Mouse (Mus musculus): ENCODE data around the gene Cntfr. TPM values are rescaled to one million over a fixed set of nuclear protein-coding genes. Genes with fewer than 3 reads are reported as not detected.
"Not testable (repeated sequence)": the region's sequence is repeated elsewhere in the genome, so short reads cannot be mapped to it uniquely, and the experiment has no call there.

Cntfr gene
- polyA plus RNA-seq, 1 experiment: not detected

DNA sequence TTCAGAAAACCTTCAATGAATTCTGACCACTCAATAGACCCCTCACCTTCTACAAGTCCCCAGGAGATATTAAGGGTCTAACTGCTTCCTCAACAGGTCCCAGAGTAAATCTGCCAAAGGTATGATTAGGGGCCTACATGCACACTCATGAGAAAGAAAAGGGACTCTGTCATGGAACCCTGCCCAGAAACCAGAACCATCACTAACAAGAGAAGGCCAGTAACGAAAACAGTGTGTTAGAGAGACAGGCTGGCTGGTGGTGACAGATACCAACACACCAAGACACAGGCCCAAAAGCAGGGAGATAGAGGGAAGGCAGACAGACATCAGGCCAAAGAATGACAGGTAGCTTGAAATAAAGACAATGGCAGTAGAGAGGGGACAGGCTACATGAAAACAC lies 8.3 kb downstream of the Cntfr start:
- not testable (repeated sequence) for H3K4me1 ChIP-seq (ENCODE audit: control insufficient read depth, insufficient read depth, low read length); H3K4me3 ChIP-seq (ENCODE audit: insufficient read depth, low read length); H3K27ac ChIP-seq (ENCODE audit: insufficient read depth, low read depth, low read length)

DNA sequence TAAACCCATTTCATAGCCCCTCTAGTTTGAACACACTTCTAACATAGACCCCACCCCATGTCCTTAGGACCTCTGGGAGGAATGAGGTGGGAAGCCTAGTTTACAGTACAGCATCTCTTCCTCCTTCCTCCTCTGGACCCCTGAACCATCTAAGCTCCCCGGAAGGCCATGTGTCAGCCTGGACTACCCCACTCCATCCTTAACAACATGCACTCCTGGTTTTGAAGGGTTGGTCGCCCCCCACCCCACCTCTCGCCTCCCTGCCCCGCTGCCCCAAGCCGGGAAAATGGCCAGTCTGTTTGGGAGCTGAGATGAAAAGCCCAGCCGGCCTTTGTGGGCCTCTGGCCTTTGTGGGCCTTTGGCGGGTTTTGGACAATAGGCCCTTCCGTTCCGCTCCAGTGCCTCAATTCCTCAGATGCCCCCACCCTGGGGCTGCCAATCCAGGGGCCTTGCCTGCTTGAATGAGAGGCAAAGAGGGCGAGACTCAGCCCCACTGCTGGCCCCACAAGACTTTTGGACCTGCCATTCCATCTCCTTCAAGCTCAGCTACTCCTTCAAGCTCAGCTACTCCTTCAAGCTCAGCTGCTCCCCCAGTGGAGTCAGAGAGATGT lies 10.9 kb downstream of the Cntfr start:
- not testable (repeated sequence) for H3K4me3 ChIP-seq (ENCODE audit: insufficient read depth, low read length); H3K27ac ChIP-seq (ENCODE audit: insufficient read depth, low read depth, low read length); H3K4me1 ChIP-seq (ENCODE audit: control insufficient read depth, insufficient read depth, low read length)

DNA sequence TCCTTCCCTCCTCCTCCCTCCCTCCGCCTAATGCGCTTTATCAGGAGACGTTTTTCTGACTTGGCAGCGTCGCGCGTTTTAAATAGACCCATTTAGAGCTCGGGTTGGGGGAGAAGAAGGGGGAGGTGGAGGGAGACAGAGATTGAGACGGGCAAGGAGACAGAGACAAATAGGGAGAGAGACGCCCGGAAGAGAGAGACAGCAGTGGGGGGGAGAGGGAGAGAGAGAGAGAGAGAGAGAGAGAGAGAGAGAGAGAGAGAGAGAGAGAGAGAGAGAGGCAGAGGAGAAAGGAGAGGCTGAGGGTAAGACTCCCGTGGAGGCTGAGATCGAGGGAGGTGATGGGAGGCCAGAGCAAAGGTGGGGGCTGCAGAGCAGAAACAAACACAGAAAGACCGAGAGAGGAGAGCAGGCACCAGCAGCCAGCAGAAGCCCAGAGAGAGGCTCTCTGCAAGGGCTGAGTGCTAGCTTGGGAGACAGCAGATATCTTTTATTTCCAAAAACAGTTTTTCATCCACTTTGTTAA lies 11.9 kb downstream of the Cntfr start:
- H3K4me1 ChIP-seq (ENCODE audit: control insufficient read depth, insufficient read depth, low read length); H3K27ac ChIP-seq (ENCODE audit: insufficient read depth, low read depth, low read length); H3K4me3 ChIP-seq (ENCODE audit: insufficient read depth, low read length): not testable (repeated sequence)

DNA sequence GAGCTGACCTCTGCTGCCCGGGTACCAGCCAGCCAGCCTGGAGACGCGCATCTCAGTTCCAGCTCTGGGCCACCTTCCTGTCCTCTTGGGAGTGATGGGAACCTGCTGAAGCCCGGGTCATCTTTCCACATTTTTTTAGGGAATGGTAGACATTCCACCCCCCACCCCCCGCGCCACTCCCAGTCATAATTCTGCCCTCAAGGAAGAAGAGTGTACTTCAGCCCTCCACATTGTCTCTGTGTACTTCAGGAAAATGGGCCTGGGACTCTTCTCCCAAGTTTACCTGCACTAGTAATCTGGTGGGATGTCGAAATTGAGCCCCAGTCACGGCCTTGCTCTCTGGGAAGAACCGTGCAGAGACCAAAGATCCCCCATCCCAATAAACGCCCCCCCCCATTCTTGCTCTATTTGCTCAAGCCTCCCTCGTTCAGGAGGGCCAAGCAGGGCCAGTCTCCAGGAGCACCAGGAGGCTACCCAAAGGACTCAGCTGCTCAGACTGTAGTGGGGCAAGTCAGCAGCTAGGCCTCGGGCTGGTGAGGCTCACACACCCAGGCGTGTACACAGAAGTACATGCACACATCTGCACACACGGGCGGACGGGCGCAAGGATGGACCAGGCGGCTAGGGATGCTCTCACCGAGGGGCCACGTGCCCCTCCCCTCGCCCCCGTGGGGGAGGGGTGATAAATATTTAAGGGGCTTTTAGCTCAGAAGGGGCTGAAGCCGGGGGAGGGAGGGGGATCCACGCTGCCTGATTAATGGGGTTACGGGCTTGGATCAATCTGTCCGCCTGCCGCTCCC lies 12.6 kb downstream of the Cntfr start:
- H3K27ac ChIP-seq (ENCODE audit: insufficient read depth, low read depth, low read length); H3K4me1 ChIP-seq (ENCODE audit: control insufficient read depth, insufficient read depth, low read length); H3K4me3 ChIP-seq (ENCODE audit: insufficient read depth, low read length): not testable (repeated sequence)

DNA sequence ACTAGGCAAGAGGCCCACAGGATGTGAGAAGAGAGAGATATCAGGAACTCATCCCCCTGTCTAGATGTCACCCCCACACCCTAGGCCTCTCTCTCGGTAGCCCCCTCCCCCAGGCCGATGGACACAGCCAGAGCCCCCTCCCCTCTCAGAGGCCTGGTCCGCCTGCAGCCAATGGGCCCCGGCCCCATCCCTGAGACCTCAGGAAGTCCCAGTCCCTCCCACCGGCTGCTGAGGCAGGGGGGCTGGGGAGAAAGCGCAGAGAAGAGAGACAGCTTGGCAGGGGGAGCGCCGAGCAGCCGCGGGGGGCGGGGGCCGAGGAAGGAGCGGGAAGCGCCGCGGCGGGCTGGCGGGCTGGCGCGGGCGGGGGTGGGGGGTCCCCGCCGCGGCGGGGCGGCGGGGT lies 13.6 kb downstream of the Cntfr start:
- not testable (repeated sequence) for H3K27ac ChIP-seq (ENCODE audit: insufficient read depth, low read depth, low read length); H3K4me3 ChIP-seq (ENCODE audit: insufficient read depth, low read length); H3K4me1 ChIP-seq (ENCODE audit: control insufficient read depth, insufficient read depth, low read length)

DNA sequence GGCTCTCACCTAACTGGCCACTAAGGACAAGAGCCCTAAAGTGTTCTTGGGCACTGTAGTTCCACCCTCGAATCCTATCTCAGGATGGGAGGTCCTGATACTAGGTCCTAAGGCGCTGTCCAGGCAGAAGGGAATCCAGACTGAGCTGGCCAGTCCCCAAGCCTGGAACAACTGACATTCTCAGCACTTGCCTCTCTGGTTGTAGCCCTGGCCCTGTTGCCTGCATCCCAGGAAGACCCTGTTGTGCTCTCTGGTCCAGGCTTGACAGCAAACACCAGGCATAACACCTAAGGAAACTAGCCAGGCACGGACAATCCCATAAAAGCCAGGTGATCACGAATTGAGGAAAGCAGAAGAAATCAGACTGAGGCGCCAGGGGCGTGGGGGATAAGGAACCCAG lies 14.1 kb downstream of the Cntfr start:
- no peak overlapping the region for H3K27ac ChIP-seq (ENCODE audit: insufficient read depth, low read depth, low read length)
- no peak overlapping the region for H3K4me3 ChIP-seq (ENCODE audit: insufficient read depth, low read length)
- TF ChIP-seq POLR2A (IDR thresholded peaks at IDR 0.05; ENCODE audit: borderline replicate concordance, low read depth, low read length) (no peak), CTCF (IDR thresholded peaks at IDR 0.05; ENCODE audit: low read depth, low read length) (no peak)
- H3K4me1 ChIP-seq (ENCODE audit: control insufficient read depth, insufficient read depth, low read length): no peaks in the 10 kb centered on the region

DNA sequence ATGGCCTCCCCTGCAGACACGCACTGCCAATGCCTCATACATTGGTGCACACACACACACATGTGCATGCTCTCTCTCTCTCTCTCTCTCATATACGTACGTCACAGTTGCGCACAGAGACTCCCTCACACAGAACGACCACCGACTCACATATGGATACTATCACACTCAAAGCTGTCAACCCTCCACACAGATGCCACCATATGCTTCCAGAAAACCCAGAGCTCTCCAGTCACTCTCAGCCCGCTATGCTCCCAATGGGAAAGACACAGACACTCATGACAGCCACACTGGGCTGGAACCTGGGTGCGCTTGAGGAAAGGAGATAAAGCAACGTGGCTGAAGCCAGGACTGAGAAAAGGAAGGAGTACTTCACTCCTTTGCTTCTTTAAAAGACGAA lies 14.9 kb downstream of the Cntfr start:
- H3K27ac ChIP-seq (ENCODE audit: insufficient read depth, low read depth, low read length): no peak overlapping the region
- no peaks in the 10 kb centered on the region for H3K4me1 ChIP-seq (ENCODE audit: control insufficient read depth, insufficient read depth, low read length)
- H3K4me3 ChIP-seq (ENCODE audit: insufficient read depth, low read length): no peak overlapping the region
- no peak for TF ChIP-seq POLR2A (IDR thresholded peaks at IDR 0.05; ENCODE audit: borderline replicate concordance, low read depth, low read length)
- no peak for TF ChIP-seq CTCF (IDR thresholded peaks at IDR 0.05; ENCODE audit: low read depth, low read length)

DNA sequence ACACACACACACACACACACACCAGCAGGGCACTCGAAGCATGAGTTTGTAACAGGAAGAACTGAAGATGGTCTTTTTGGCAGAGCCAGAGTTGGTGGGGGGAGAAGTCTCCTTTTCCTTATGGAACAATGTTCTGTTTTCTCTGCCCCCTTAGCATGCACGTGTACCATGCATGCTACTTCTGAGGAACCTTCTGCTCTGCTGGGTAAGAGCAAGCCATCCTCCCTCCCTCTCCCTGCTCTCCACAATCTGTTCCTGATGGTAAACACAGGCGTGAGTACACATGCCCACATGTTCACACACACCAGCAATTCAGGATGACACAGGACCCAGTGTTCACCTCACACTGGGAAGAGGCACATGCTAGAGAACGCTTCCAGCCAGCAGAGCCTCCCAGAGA lies 15.7 kb downstream of the Cntfr start:
- no peak for TF ChIP-seq CTCF (IDR thresholded peaks at IDR 0.05; ENCODE audit: low read depth, low read length)
- no peak for TF ChIP-seq POLR2A (IDR thresholded peaks at IDR 0.05; ENCODE audit: borderline replicate concordance, low read depth, low read length)
- Histone ChIP-seq H3K27ac (ENCODE audit: insufficient read depth, low read depth, low read length) (no peak overlapping the region), H3K4me1 (ENCODE audit: control insufficient read depth, insufficient read depth, low read length) (no peaks in the 10 kb centered on the region), H3K4me3 (ENCODE audit: insufficient read depth, low read length) (no peak overlapping the region)

DNA sequence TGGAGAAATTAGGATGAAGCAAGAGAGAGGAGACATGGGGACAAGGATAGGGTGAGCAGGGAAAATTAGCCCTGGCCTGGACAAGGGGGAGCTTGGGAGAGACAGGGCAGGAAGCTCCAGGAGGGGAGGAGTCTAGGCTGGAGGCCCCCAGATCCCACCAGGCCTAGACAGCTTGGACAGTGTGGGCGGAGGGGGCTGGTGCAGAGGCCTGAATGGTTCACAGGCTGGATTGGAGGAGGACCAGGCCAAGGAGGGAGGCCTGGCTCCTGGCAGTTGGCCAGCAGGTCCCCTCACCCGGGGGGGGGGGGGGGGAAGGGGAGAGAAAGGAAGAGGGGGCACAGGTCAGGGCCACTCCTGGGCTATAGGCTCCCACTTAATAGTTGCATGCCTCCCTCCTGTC lies 17.6 kb downstream of the Cntfr start:
- no peak overlapping the region for H3K27ac ChIP-seq (ENCODE audit: insufficient read depth, low read depth, low read length)

DNA sequence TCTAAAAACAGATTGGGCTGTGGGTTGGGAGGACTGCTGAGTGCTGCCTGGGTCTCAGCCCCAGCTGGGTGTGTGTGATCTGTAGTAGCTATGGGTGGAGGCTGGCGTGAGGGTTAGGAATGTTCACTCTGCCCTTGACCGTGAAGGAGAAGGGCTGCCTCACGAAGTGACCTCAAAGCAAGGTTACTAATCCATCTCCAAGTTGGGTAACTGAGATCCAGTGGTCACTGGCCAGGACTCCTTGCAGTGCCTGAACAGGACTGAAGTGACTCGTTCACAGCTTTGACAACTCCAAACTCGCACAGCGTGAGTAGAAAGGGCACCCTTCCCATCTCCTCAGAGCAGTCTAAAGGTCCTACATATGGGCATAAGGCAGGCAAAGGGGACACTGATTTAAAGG lies 18.0 kb downstream of the Cntfr start:
- no peak for TF ChIP-seq POLR2A (IDR thresholded peaks at IDR 0.05; ENCODE audit: borderline replicate concordance, low read depth, low read length)
- TF ChIP-seq CTCF (IDR thresholded peaks at IDR 0.05; ENCODE audit: low read depth, low read length): no peak
- no peak overlapping the region for H3K4me3 ChIP-seq (ENCODE audit: insufficient read depth, low read length)
- H3K27ac ChIP-seq (ENCODE audit: insufficient read depth, low read depth, low read length): no peak overlapping the region
- no peaks in the 10 kb centered on the region for H3K4me1 ChIP-seq (ENCODE audit: control insufficient read depth, insufficient read depth, low read length)

More for the DNA sequence above, 17.6 kb downstream of the Cntfr start:
- Histone ChIP-seq H3K4me3 (ENCODE audit: insufficient read depth, low read length) (no peak overlapping the region), H3K4me1 (ENCODE audit: control insufficient read depth, insufficient read depth, low read length) (no peaks in the 10 kb centered on the region)
- TF ChIP-seq POLR2A (IDR thresholded peaks at IDR 0.05; ENCODE audit: borderline replicate concordance, low read depth, low read length): no peak
- no peak for TF ChIP-seq CTCF (IDR thresholded peaks at IDR 0.05; ENCODE audit: low read depth, low read length)

DNA sequence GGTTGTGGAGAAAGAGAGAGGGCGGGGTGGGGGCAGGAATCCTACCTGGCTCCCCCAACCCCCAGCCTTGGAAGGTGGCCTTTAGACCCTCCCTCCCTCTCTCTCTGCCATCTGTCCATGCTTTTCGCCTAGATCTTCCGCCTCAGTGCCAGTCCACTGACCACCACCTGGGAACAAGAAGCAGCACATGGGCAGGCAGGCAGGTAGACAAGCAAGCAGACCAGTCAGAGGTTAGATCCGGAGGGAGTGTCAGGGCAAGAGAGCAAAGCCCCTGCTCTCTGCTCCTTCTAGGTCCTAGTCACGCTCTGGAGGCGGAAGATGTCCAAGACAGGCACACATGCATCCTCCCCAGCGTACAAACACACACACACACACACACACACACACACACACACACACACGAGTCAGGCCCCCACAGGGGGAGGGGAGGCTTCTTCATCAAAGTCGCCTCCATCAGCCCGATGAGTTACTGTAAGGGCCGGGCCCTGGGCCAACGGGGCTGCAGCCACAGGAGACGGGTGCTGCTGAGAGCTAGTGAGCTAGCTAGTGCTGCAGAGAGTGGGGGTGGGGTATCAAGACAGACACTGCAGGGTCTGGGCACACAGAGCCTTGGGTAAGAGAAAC lies 19.8 kb downstream of the Cntfr start:
- H3K4me1 ChIP-seq (ENCODE audit: control insufficient read depth, insufficient read depth, low read length): no peaks in the 10 kb centered on the region
- H3K4me3 ChIP-seq (ENCODE audit: insufficient read depth, low read length): no peak overlapping the region
- no peak overlapping the region for H3K27ac ChIP-seq (ENCODE audit: insufficient read depth, low read depth, low read length)
- TF ChIP-seq POLR2A (IDR thresholded peaks at IDR 0.05; ENCODE audit: borderline replicate concordance, low read depth, low read length) (no peak), CTCF (IDR thresholded peaks at IDR 0.05; ENCODE audit: low read depth, low read length) (no peak)
